Mouse (Mus musculus) urinary bladder, adult 2 months (tissue): Measurements from ENCODE around the gene Syt11. TPM values are rescaled to one million over a fixed set of nuclear protein-coding genes. Genes with fewer than 3 reads are reported as not detected.
"Not testable (repeated sequence)": the region's sequence is repeated elsewhere in the genome, so short reads cannot be mapped to it uniquely, and the experiment has no call there.

Source experiments
- DNase-seq: peaks from one replicate; pipeline ENCODE4 v3.0.0; 2022; ENCODE audit warnings: low spot score
- polyA plus RNA-seq: library from polyadenylated mRNA; depleted of rRNA; stranded (reverse); fragments of >200 nt; gene quantifications from 2 replicates; pipeline ENCODE4 v1.2.3, GENCODE M21; 2012; rRNA removed

Syt11 gene
- polyA plus RNA-seq: 9.7 and 11.3 TPM in 2 replicates

DNA sequence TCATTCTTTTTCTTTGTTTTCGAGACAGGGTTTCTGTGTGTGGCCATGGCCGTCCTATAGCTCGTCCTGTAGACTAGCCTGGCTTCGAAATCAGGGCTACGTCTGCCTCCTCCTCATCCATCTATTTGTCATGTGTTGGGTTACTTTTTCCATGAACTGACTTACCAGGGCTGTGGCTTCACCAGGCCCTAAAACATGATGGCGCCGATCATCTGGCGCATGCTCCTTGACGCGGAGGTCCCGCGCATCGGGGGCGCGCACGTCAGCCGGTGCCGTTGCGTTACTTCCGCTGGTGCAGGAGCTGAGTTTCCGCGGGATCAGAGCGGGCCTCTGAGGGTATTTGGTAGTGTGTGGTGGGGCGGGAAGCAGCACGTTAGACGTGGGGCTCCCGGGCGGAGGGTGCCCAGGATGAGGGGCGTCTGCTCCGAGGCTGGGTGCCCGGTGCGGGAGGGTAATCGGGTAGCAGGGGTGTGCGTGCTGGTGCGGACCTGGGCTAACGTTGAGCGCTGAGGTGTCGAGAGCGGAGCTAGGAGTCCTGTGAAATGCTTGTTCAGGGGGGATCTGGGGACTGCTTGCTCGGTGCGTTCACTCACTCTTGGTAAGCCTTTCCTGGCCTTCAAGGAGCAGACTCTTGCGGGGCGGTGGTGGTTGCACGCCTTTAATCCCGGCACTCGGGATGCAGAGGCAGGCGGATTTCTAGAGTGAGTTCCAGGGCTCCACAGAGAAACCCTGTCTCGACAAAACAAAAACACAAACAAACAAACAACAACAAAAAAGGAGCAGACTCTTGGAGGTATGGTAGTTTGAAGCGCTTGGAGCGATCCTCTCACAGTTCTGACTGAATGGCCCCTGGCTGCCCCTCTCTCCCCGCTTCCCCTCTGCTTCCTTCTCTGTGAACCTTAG is at the start of gene Syt11:
TSS of gene Syt11 (minus strand) at position 226 of the 903 bp plus-strand sequence.
- peak; percentile 34 for DNase-seq

- no peak for DNase-seq
These were observed 29.1 kb upstream of the Syt11 start for GRCm38 (mm10) chr3:88803910-88804540.

- not testable (repeated sequence) for DNase-seq
These were observed 22.5 kb upstream of the Syt11 start for GRCm38 (mm10) chr3:88797507-88797906.

GRCm38 (mm10) chr3:88788033-88788432 is 13.1 kb upstream of the Syt11 start:
- DNase-seq: not testable (repeated sequence)

GRCm38 (mm10) chr3:88786805-88787204 is 11.8 kb upstream of the Syt11 start:
- DNase-seq: not testable (repeated sequence)

- DNase-seq: not testable (repeated sequence)
These were observed 11.4 kb upstream of the Syt11 start for GRCm38 (mm10) chr3:88786323-88786722.

DNA sequence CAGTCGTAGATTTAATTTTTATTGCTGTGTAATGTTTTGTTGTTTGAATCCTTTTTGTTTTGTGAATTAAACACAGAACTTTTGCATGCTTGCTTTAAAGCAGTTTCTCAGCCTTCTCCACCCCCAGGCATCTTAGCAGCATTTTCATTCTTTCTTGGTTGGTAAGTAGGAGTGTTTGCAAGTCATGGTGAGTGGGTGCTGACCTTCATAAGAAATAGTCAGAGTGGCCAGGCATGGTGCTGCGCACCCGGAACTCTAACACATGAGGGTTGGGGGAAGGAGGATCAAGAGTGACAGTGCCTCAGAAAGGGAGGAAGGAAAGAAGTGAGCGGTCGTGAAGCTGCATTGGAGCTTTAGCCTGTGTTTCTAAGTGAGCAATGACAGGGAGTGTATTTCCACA is 9.9 kb upstream of the Syt11 start:
- DNase-seq: no peak

DNA sequence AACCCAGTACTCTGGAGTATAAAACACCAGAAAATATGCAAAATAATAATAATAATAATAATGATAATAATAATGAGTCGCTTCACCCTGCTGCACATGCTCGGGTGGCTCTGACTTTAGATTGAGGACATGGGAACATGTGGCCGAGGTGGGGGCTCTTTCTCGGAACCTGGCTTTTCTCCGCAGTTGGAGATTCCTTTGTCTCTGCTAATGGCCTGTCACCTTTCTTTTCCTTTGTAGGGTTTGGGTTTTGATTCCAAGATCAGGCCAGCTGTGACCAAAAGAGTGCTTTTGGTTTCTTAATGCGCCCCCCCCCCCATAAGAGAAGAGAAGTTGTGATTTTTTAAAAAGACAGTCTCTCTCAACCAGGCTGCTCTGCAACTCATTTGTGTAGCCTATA is 1.8 kb downstream of the Syt11 start:
- DNase-seq: not testable (repeated sequence)

- DNase-seq: peak; percentile 43
These were observed 2.6 kb downstream of the Syt11 start for GRCm38 (mm10) chr3:88772399-88772798.

- not testable (repeated sequence) for DNase-seq
These were observed 3.1 kb downstream of the Syt11 start for GRCm38 (mm10) chr3:88771941-88772280.

- DNase-seq: not testable (repeated sequence)
These were observed 3.6 kb downstream of the Syt11 start for GRCm38 (mm10) chr3:88771189-88771940.

DNA sequence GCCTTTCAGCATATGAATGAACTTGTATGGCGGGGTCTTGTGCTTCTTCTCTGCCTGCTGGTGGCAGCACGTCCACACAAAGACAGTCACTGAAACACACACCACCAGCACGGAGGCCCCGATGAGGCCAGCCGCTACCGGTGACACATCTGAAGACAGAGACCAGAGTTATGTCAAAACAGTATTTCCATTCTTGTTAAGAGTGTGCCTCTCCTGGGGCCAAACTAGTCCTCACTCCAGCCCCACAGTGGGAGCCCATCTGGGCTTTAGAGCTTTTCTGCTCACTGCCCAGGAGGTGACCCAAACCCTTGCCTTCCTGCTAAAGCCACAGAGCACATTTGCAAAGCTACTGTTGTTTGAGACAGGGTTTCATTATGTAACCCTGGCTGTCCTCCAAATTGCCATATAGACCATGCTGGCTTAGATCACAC is 12.5 kb downstream of the Syt11 start:
- no peak for DNase-seq

DNA sequence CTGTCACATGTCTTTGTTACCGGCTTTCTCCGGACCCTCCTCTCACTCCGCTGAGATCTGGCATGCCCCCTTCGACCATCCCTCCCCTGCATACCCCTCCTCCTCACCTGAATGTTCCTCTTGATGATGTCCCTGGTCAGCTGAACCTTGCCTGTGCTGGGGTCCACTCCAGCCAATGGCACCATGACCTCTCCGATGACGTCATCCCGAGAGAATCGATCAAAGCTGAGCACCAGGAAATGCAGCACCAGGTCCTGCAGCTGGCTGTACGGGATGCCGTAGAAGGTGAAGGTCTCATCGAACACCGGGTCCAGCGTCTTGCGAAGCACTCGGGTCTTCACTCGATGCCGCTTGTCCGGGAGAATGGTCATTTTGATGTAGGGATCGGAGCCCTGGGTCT is 13.3 kb downstream of the Syt11 start:
- DNase-seq: no peak

- no peak for DNase-seq
These were observed 16.9 kb downstream of the Syt11 start for GRCm38 (mm10) chr3:88758045-88758500.

DNA sequence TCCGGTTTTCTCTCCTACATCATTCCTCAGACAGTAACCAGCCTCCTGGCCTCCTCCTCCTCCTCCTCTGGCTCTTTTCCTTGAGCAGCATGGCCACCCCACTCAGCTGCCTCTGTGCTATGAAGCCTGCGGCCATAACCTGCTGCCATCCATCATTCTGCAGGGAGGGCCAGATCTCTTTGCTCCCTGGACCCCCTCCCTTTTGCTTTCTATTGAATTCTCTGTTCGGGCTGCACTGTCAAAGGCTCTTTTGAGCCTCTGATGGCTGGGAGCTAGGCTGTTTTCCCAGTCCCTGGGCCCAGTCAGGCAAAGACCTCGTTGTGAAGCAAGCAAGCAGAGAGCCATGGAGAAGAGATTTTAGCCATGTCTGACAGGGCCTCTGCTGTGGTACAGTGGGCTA is 18.7 kb downstream of the Syt11 start:
- DNase-seq: no peak

GRCm38 (mm10) chr3:88755541-88755940 is 19.4 kb downstream of the Syt11 start:
- DNase-seq: no peak

DNA sequence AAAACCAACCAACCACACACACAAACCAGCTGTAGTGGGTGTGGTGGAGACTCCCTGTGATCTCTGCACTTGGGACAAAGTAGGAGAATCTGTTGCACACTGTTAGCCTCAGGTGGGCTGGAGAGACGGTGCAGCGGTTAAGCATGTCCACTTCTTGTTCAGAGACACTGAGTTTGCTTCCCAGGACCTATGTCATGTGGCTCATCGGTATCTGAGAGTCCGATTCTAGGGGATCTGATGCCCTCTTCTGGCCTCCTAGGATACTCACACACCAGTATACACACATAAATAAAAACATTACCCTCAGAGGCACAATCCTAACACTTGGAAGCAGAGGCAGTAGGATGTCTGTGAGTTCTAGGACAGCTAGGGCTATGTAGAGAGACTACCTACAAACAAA is 20.7 kb downstream of the Syt11 start:
- DNase-seq: no peak

GRCm38 (mm10) chr3:88746871-88747231 is 28.1 kb downstream of the Syt11 start:
- no peak for DNase-seq

DNA sequence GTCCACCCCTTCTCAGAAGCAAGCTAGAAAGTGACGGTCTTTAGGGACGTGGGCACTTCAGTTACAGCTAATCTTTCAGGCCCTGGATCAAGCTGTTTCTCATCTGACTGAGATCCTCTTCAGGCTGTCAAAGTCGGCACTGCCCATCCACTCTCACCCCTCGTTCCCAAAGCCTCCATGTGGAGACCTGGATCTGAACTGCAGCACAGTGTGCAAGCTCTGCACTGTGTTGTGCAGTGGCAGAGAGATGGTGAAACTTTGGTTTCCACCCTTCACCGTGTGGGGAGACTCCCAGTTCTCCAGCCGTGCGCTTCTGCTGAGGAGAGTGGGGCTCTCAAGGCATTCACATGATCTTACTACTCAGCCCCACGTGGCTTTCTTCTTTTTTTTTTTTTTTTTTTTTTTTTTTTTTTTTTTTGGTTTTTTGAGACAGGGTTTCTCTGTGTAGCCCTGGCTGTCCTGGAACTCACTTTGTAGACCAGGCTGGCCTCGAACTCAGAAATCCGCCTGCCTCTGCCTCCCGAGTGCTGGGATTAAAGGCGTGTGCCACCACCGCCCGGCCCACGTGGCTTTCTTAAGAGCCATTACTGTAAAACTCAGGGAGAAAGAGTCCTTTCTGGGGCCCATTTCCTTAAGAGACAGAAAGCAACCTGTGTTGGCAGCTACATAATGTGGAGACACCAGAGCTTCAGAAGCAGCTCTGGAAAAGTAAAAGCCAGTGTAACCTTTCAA is 28.7 kb downstream of the Syt11 start:
- DNase-seq: no peak

DNA sequence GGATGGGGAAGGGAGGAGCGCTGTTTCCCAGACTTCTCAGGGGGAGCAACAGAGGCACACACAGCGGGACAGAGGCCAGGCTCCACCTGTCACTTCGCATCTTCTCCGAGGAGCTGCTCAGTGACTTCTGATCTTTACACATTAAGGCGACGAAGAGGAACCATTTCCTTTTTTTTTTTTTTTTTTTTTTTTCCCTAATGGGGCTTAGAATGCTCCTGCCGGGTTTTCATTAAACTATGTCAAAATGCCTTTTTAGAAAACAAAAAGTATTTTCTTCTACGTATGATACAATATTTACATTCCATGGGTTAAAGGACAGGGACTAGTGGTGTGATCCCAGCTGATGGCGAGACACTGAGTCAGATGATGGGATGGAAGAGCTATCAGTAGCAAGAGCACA is 29.4 kb downstream of the Syt11 start:
- no peak for DNase-seq

DNA sequence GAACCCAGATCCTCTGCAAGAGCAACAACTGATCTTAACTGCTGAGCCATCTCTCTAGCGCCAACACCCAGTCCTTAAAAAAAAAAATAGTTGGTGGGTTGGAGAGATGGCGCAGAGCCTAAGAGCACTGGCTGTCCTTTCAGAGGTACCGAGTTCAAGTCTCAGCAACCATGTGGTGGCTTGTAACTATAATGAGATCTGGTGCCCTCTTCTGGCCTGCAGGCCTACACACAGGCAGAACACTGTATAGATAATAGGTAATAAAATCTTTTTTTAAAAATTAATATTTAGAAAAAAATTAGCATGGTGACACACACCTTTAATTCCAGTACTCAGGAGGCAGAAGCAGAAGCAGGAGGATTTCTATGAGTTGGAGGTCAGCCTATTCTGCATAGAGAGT is 34.8 kb downstream of the Syt11 start:
- no peak for DNase-seq

DNA sequence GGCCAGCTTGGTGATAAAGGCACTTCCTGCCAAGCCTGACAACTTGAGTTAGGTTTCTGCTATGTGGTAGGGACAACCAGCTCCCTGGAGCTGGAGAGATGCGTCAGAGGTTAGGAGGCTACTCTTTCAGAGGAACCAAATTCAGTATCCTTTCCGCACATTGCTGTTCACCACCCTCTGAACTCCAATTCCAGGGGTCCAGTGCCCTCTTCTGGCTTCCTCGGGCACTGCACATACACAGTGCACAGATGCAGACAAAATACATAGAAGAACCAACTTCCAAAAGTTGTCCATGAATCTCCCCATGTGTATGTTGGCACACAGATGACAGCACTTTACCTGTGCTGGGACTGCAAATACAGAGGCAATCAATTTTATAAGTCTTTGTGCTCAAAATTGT is 36.3 kb downstream of the Syt11 start:
- no peak for DNase-seq
